Mouse (Mus musculus): ENCODE results near the gene Afmid. TPM values are rescaled to one million over a fixed set of nuclear protein-coding genes. Genes with fewer than 3 reads are reported as not detected.
A peak's percentile ranks its signal among the peaks of the same experiment; 100 is the strongest.

Gene Afmid
- polyA plus RNA-seq (2015; fragmentation: Nextera tagmentation; extraction: Ambion mirVana), result 4.2 and 5.1 TPM in 2 replicates

GRCm38 (mm10) chr11:117825333-117826101 lies at the start of gene Afmid, which contains the start of gene Tk1:
Afmid (plus strand) TSS chr11:117825924.
Tk1 (minus strand) TSS chr11:117826092.
- peaks cover 68% of the 10 kb centered on the region for H3K4me1 ChIP-seq
- H3K27me3 ChIP-seq, result no peaks in the 10 kb centered on the region
- H3K36me3 ChIP-seq, result peaks cover 30% of the 10 kb centered on the region
- WGBS, result under 1% methylated on average over 34 of the region's 34 CpGs
- ATAC-seq (ENCODE audit: insufficient number of reproducible peaks, insufficient read depth, low FRiP score, low TSS enrichment, low read depth), result peak; percentile 68
- H3K4me3 ChIP-seq, result peak within 1 kb of the TSS; percentile 62
- H3K9me3 ChIP-seq, result no peaks in the 10 kb centered on the region
- H3K4me2 ChIP-seq, result peak within 1 kb of the TSS; percentile 86
- H3K27ac ChIP-seq, result peak within 1 kb of the TSS; percentile 95
- H3K9ac ChIP-seq, result peak within 1 kb of the TSS; percentile 81

DNA sequence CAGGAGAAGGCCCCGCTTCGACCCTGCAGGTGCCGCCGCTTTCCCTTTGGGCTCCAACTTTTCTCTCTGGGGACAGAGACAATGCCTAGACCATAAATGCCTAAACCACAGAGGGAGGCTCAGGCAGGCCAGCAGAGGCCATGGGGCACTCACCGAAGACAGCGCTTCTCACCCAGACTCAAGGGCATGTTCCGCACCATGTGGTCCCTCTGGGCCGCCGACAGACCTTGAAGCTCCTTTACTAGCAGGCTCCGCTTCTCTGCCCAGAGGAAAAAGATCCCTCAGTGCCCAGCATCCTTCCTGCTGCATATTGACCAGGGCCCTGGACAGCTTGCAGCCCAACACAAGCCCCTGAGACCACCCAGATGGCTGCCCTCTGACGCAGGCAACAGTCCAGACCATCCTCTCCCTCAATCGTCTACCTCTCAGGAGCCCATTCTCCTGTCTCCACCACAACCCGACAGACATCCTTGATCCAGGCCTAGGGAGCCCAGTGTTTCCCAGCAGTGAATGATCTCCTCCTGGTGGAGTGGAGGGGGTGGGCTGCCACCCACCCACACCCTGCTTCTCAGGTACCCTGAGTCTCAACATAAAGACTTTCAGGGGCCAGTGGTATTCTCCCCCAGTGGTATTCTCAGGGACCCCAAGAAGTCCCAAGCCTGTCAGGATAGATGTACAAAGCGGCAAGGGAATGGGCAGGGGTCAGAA lies 49.5 kb upstream of the Afmid start:
- Histone ChIP-seq H3K27ac (no peak overlapping the region), H3K36me3 (peaks cover 53% of the 10 kb centered on the region), H3K4me2 (no peak overlapping the region), H3K9me3 (no peaks in the 10 kb centered on the region), H3K27me3 (peaks cover 5% of the 10 kb centered on the region), H3K4me1 (peaks cover 28% of the 10 kb centered on the region), H3K4me3 (no peak overlapping the region), H3K9ac (no peak overlapping the region)
- ATAC-seq (ENCODE audit: insufficient number of reproducible peaks, insufficient read depth, low FRiP score, low TSS enrichment, low read depth), result no peak
- WGBS, result 89% methylated on average over 14 of the region's 14 CpGs

GRCm38 (mm10) chr11:117777111-117777510 lies 48.6 kb upstream of the Afmid start:
- Histone ChIP-seq H3K27ac (no peak overlapping the region), H3K27me3 (peaks cover 14% of the 10 kb centered on the region), H3K36me3 (peaks cover 47% of the 10 kb centered on the region), H3K4me3 (no peak overlapping the region), H3K9me3 (no peaks in the 10 kb centered on the region), H3K4me1 (peaks cover 36% of the 10 kb centered on the region), H3K9ac (no peak overlapping the region), H3K4me2 (no peak overlapping the region)
- ATAC-seq (ENCODE audit: insufficient number of reproducible peaks, insufficient read depth, low FRiP score, low TSS enrichment, low read depth), result no peak
- 78% methylated on average over 5 of the region's 5 CpGs for WGBS

- Histone ChIP-seq H3K9me3 (no peaks in the 10 kb centered on the region), H3K36me3 (peaks cover 44% of the 10 kb centered on the region), H3K4me2 (no peak overlapping the region), H3K27me3 (peaks cover 22% of the 10 kb centered on the region), H3K9ac (no peak overlapping the region), H3K4me3 (no peak overlapping the region), H3K4me1 (peaks cover 43% of the 10 kb centered on the region), H3K27ac (no peak overlapping the region)
- no peak for ATAC-seq (ENCODE audit: insufficient number of reproducible peaks, insufficient read depth, low FRiP score, low TSS enrichment, low read depth)
- 93% methylated on average over 11 of the region's 11 CpGs for WGBS
Observed at GRCm38 (mm10) chr11:117778031-117778430, 47.7 kb upstream of the Afmid start.

DNA sequence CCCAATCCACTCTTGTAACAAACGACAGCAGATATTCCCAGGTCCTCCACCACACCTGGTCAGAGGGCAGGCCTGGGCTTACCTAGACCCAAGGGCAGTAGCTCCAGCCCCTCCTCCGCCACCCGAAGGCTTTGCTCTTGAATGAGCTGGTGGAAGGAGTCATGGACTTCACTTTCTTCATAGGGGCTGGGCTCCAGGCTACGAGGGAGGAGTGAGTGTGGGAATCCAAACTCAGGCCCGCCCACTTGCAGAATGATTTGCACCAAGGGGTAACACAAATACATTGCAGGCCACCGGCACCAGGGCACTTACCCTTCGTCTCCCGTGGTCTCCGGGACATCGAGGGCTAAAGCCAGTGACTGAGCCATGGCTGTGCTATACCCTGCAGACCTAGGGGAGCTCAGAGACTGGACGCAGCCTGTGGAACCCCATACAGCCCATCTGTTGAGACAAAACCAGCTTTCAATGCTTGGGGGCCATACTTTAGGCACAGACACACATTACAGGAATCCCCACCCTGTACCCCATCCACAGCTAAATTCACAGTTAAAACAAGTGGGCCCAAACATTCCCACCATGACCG lies 46.8 kb upstream of the Afmid start:
- Histone ChIP-seq H3K36me3 (peaks cover 35% of the 10 kb centered on the region), H3K27ac (peak overlapping the region; percentile 84)
- WGBS, result 48% methylated on average over 12 of the region's 12 CpGs

GRCm38 (mm10) chr11:117779434-117780198 lies 46.1 kb upstream of the Afmid start:
- ATAC-seq (ENCODE audit: insufficient number of reproducible peaks, insufficient read depth, low FRiP score, low TSS enrichment, low read depth), result no peak
- Histone ChIP-seq H3K4me2 (peak overlapping the region; percentile 98), H3K36me3 (peaks cover 31% of the 10 kb centered on the region), H3K9me3 (no peaks in the 10 kb centered on the region), H3K4me1 (peaks cover 47% of the 10 kb centered on the region), H3K9ac (peak overlapping the region; percentile 73), H3K27me3 (peaks cover 33% of the 10 kb centered on the region), H3K27ac (peak overlapping the region; percentile 84), H3K4me3 (peak overlapping the region; percentile 59)
- WGBS, result 3% methylated on average over 38 of the region's 38 CpGs

More for the DNA sequence above, 46.8 kb upstream of the Afmid start:
- Histone ChIP-seq H3K9me3 (no peaks in the 10 kb centered on the region), H3K27me3 (peaks cover 30% of the 10 kb centered on the region), H3K4me3 (peak overlapping the region; percentile 59), H3K4me1 (peaks cover 47% of the 10 kb centered on the region), H3K9ac (peak overlapping the region; percentile 73), H3K4me2 (peak overlapping the region; percentile 98)
- no peak for ATAC-seq (ENCODE audit: insufficient number of reproducible peaks, insufficient read depth, low FRiP score, low TSS enrichment, low read depth)

DNA sequence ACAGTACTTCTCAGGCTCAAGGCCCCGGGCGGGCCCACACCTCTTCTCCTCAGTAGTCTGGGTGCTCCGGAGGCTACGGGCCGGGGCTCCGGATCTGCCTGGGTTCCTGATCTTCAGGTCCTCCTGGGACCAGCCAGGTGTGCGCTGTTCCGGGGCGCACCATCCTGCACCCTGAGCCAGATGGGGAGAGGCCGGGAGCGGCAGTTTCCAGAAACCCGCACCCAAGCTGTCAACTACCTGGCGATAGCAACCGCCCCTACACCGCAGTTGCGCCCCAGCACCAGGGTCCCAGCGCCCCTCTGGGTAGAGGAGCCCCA lies 45.6 kb upstream of the Afmid start:
- Histone ChIP-seq H3K4me1 (peaks cover 47% of the 10 kb centered on the region), H3K9me3 (no peaks in the 10 kb centered on the region), H3K27ac (peak overlapping the region; percentile 84), H3K4me2 (peak overlapping the region; percentile 98), H3K9ac (peak overlapping the region; percentile 73), H3K36me3 (peaks cover 26% of the 10 kb centered on the region), H3K27me3 (peaks cover 33% of the 10 kb centered on the region), H3K4me3 (peak overlapping the region; percentile 59)
- ATAC-seq (ENCODE audit: insufficient number of reproducible peaks, insufficient read depth, low FRiP score, low TSS enrichment, low read depth), result 0 out of 2 replicates have a peak, but pooled peaks have one; percentile 16
- WGBS, result under 1% methylated on average over 17 of the region's 17 CpGs

DNA sequence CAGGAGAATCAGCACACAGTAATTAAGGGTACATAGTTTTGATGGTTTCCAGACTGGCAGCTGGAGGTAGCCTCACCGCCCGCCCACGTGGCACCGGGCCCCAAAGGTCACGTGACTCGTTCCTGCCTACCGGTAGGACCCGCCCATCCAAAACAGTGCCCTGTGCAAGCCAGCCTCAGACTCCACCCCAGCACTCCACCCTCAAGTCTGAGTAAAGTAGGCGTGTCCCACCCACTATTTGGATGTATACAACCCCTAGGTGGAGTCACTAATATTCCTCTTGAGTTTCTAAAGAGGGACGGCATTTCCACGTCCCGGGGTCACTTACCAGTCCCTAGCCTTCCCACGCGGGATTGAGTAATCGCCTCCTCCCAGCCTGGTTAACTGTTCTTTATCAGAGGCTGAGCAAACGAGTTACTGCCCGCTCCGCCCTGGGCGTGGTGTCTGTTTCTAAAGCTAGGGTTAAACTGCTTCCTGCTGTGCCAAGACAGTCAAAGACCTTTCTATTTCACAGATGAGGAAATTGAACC lies 45.1 kb upstream of the Afmid start:
- H3K27me3 ChIP-seq, result peaks cover 33% of the 10 kb centered on the region
- H3K4me3 ChIP-seq, result peak overlapping the region; percentile 59
- peaks cover 47% of the 10 kb centered on the region for H3K4me1 ChIP-seq
- peaks cover 21% of the 10 kb centered on the region for H3K36me3 ChIP-seq
- H3K4me2 ChIP-seq, result peak overlapping the region; percentile 98
- peak; percentile 84 for ATAC-seq (ENCODE audit: insufficient number of reproducible peaks, insufficient read depth, low FRiP score, low TSS enrichment, low read depth)
- H3K9ac ChIP-seq, result peak overlapping the region; percentile 73
- peak overlapping the region; percentile 84 for H3K27ac ChIP-seq
- no peaks in the 10 kb centered on the region for H3K9me3 ChIP-seq
- 2% methylated on average over 19 of the region's 19 CpGs for WGBS

DNA sequence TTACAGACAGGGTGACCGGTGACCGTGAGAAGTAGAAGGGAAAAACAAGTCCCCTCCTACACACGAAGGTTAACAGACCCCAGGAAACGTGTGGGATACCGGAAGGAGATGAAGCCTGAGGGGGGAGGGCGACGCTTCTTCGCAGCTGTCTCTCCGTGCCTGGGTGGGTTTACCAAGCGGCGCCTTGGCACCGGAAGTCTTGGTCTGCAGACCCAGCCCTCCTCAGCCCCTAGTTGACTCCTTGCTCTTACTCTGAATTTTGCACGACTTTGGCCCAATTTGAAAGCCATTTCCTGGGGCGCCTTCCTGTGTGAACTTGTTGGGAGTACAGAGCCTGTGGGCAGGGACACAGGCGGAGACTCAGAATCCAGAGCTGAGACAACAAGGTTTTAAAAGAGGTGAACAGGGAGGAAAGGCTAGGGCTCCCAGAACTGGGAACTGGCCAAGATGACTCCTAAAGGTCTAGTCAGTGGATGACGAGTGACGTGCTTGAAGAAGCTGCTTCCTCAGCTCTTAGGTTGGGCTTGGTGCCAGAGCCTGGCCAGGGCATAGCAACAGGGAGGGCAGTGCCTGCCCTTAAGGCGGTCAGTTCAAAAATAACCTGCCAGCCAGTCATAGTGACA lies 44.4 kb upstream of the Afmid start:
- Histone ChIP-seq H3K4me2 (peak overlapping the region; percentile 98), H3K27ac (peak overlapping the region; percentile 84), H3K4me3 (peak overlapping the region; percentile 59), H3K4me1 (peaks cover 47% of the 10 kb centered on the region), H3K9me3 (no peaks in the 10 kb centered on the region), H3K27me3 (peaks cover 33% of the 10 kb centered on the region), H3K36me3 (peaks cover 16% of the 10 kb centered on the region), H3K9ac (peak overlapping the region; percentile 44; the same call in 1 of the 2 replicates)
- ATAC-seq (ENCODE audit: insufficient number of reproducible peaks, insufficient read depth, low FRiP score, low TSS enrichment, low read depth), result no peak
- WGBS, result 15% methylated on average over 18 of the region's 18 CpGs

DNA sequence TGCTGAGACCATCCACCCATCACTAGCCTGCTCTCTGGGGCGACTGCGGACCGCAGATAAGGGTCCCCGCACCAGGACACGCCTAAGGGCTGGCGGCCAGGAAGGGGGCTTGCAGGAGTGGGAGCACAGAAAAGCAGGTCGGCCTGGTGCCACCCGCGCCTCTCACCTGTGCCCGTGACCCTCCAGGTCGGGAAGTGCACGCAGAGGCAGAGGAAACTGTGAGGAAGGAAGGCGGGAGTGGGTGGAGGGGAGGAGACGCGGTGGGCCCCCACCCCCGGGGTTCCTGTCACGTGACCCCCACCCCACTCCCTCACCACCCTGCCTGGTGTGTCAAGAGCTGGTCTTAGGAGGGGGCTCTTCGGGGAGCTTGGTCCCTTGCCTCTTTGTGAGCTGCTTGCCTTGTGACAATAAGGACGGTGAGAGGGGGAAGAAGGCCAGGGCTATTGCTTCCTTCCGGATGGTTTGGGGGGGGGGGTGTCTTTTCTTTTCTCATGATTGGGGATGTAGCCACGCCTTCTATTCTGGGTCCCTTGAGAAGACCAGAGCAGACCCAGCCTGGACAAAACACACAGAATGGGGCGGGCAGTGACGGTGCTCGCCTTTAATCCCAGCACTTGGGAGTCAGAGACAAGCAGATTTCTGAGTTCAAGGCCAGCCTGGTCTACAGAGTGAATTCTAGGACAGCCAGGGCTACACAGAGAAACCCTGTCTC lies 43.6 kb upstream of the Afmid start, which contains the start of the genes Tmc8 and Tmc6:
Gene Tmc8, plus strand, starts transcription at position 84 of the 712 bp plus-strand sequence.
Gene Tmc6, minus strand, starts transcription at position 206 of the 712 bp plus-strand sequence.
- peak within 1 kb of the TSS; percentile 59 for H3K9ac ChIP-seq
- peaks cover 47% of the 10 kb centered on the region for H3K4me1 ChIP-seq
- no peak for ATAC-seq (ENCODE audit: insufficient number of reproducible peaks, insufficient read depth, low FRiP score, low TSS enrichment, low read depth)

More for the DNA sequence above, 43.6 kb upstream of the Afmid start, which contains the start of the genes Tmc8 and Tmc6:
- Histone ChIP-seq H3K27me3 (peaks cover 33% of the 10 kb centered on the region), H3K36me3 (peaks cover 11% of the 10 kb centered on the region; the same call in 1 of the 2 replicates), H3K4me3 (peak within 1 kb of the TSS; percentile 59), H3K4me2 (peak within 1 kb of the TSS; percentile 98), H3K27ac (peak within 1 kb of the TSS; percentile 84), H3K9me3 (no peaks in the 10 kb centered on the region)
- 47% methylated on average over 24 of the region's 24 CpGs for WGBS

Data from embryonic facial prominence, embryonic 13.5 days (tissue).